Mouse (Mus musculus) liver, adult (tissue): ENCODE data around the gene Olfr1445.

Experiments
- GATA4 ChIP-seq: IDR thresholded peaks from 2 replicates; pipeline ENCODE4 v1.6.1; 2014; ENCODE audit warnings: mild to moderate bottlenecking, low read length; ENCODE audit not compliant: insufficient replicate concordance

The Olfr1445 gene

GRCm38 (mm10) chr19:12883555-12883954 is at the start of gene Olfr1445:
Gene Olfr1445, plus strand, starts transcription at chr19:12883855.
- TF ChIP-seq GATA4, result no peak

- TF ChIP-seq GATA4, result no peak
Observed at GRCm38 (mm10) chr19:12838507-12838906, 45.1 kb upstream of the Olfr1445 start.

DNA sequence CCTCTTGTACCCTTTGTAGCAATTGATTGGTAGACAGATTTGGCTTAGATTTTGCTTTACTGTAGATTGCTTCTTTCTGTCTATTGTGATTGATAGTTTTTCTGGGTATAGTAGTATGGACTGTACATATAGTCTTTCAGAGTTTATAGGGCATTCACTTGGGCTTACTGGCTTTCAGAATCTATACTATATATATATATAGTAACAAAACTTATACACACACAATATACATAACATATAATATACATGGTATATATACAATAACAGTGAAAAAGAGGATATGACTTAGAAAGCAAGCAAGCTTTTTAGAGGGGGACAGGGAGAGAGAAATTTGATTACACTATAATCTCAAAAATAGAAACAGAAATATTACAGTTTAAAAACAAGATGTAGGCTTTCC is 37.3 kb upstream of the Olfr1445 start, which contains the start of gene Gm5244:
Gene Gm5244, plus strand, starts transcription at position 301 of the 400 bp plus-strand sequence.
- no peak for TF ChIP-seq GATA4

GRCm38 (mm10) chr19:12856983-12857382 is 26.7 kb upstream of the Olfr1445 start, which contains the start of gene Olfr1444:
Gene Olfr1444, plus strand, starts transcription at chr19:12857283.
- TF ChIP-seq GATA4, result no peak

DNA sequence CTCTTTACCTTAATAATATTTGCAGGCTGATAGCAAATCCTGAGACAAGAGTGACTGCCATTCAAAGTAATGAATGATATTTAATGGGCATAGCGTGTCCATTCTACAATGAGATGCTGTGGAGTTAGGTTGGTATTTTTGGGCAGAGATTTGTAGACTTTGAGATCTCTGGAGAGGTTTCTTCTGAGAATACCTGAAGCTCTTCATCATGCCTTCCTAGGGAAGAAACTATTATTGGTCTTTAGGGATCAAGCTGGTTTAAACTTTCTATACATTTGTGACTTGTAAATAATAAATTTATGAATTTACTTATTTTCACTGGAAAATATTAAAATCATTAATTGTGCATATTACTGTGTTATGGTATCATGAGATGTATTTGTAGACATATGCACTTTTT is 9.8 kb downstream of the Olfr1445 start, which contains the start of gene Olfr1446:
Gene Olfr1446, minus strand, starts transcription at position 101 of the 400 bp plus-strand sequence.
- TF ChIP-seq GATA4, result no peak

DNA sequence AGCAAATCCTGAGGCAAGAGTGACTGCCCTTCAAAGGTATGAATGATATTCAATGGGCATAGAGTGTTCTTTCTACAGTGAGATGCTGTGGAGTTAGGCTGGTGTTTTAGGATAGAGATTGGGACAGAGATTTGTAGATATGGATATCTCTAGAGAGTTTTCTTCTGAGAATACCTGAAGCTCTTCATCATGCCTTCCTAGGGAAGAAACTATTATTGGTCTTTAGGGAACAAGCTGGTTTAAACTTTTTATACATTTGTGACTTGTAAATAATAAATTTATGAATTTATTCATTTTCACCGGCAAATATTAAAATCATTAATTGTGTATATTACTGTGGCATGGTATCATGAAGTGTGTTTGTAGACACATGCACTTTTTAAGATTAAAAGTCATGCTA is 20.0 kb downstream of the Olfr1445 start, which contains the start of gene Olfr1447:
Gene Olfr1447, minus strand, starts transcription at position 101 of the 400 bp plus-strand sequence.
- no peak for TF ChIP-seq GATA4

DNA sequence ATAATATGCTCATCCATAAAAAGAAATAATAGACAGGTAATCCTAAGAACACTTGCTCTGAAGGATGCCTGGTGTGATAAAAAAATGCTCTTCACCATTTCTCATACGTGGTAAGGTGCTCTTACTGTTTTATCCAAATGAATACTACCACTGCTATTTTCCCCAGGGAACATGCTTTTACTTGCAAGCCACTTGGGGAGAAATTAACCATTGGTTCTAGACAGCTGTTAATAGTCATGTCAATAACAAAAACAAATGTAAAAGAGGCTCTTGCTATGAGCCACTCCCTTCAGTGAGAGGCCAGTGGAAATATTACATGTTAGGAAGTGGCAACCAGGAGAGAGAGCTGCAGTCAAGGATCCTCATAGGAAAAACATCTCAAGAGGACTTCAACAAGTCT is 40.7 kb downstream of the Olfr1445 start, which contains the start of gene Olfr1448:
Gene Olfr1448, minus strand, starts transcription at position 101 of the 400 bp plus-strand sequence.
- TF ChIP-seq GATA4, result no peak

- TF ChIP-seq GATA4, result no peak
Observed at GRCm38 (mm10) chr19:12930540-12930939, 46.9 kb downstream of the Olfr1445 start, which contains the start of gene Olfr1449. Gene Olfr1449, plus strand, starts transcription at chr19:12930840.
